Comparison of ENCODE assay signal across 25 mouse cellular contexts in the genomic region with DNA sequence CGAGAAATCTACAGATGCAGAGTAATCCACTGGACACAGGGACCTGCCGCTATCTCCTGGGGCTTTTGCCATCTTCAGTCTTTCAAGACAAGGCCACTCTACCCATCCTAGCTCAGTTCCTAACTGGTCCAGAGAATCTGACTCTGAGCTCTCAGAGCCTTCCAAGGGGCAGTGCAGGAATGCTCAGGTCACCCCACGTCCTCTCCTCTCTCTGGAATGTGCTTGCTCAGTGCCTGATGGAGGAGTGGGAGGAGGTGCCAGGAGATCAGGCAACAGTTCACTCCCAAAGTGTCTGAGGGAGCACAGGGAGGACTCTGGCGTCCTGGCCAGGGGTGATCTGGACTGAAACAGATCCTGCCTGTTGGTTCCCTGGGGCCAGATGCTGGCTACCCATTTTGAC. TPM values are rescaled to one million over a fixed set of nuclear protein-coding genes. Genes with fewer than 3 reads are reported as not detected.
A peak's percentile ranks its signal among the peaks of the same experiment; 100 is the strongest.
DNase-seq lines count a peak whose midpoint lies in the region; ATAC-seq lines count a peak whose summit lies in the region.
"Had no signal": no experiment of that assay in that cellular context is flagged by ENCODE, and none has a peak within 500 bp of the region (broad histone marks: within the 10 kb centered on the region; RNA-seq: fewer than 3 reads in every experiment).

No protein-coding gene starts in this region.

- H3K4me1 ChIP-seq in kidney, embryonic 15.5 days: peaks cover 4% of the 10 kb centered on the region; the same call in 1 of the 2 replicates
- peaks cover 6% of the 10 kb centered on the region; the same call in 1 of the 2 replicates for H3K4me1 ChIP-seq in lung, embryonic 16.5 days (replicated peaks; ENCODE audit: control insufficient read depth, insufficient read depth, low read length)
- H3K4me1 ChIP-seq in liver, embryonic 12.5 days: no peaks in the 10 kb centered on the region
- H3K4me1 ChIP-seq: embryonic facial prominence, embryonic 15.5 days; hindbrain, embryonic 13.5 days had no signal

- H3K27me3 ChIP-seq in kidney, embryonic 15.5 days: no peaks in the 10 kb centered on the region
- H3K27me3 ChIP-seq in lung, embryonic 16.5 days (ENCODE audit: control insufficient read depth, insufficient read depth, low read depth, low read length): no peaks in the 10 kb centered on the region
- peaks cover 6% of the 10 kb centered on the region for H3K27me3 ChIP-seq in liver, embryonic 12.5 days (replicated peaks)
- H3K27me3 ChIP-seq: embryonic facial prominence, embryonic 15.5 days; hindbrain, embryonic 13.5 days had no signal

- no peaks in the 10 kb centered on the region for H3K36me3 ChIP-seq in kidney, embryonic 15.5 days
- H3K36me3 ChIP-seq in lung, embryonic 16.5 days (ENCODE audit: control insufficient read depth, insufficient read depth, low read length): no peaks in the 10 kb centered on the region
- no peaks in the 10 kb centered on the region for H3K36me3 ChIP-seq in liver, embryonic 12.5 days
- H3K36me3 ChIP-seq: embryonic facial prominence, embryonic 15.5 days; forebrain, embryonic 10.5 days; heart, embryonic 10.5 days; hindbrain, embryonic 13.5 days had no signal

- H3K4me3 ChIP-seq in kidney, embryonic 15.5 days (replicated peaks): no peak overlapping the region
- H3K4me3 ChIP-seq in lung, embryonic 16.5 days (ENCODE audit: low read length): no peak overlapping the region
- no peak overlapping the region for H3K4me3 ChIP-seq in liver, embryonic 12.5 days
- H3K4me3 ChIP-seq: embryonic facial prominence, embryonic 15.5 days; erythroblast, embryonic 14.5 days; forebrain, embryonic 10.5 days; heart, embryonic 10.5 days; hindbrain, embryonic 13.5 days had no signal

- no peak overlapping the region for H3K4me2 ChIP-seq in kidney, embryonic 15.5 days
- H3K4me2 ChIP-seq in lung, embryonic 16.5 days (ENCODE audit: low read depth, low read length): no peak overlapping the region
- no peak overlapping the region for H3K4me2 ChIP-seq in liver, embryonic 12.5 days
- H3K4me2 ChIP-seq: embryonic facial prominence, embryonic 15.5 days; hindbrain, embryonic 13.5 days had no signal

- H3K9me3 ChIP-seq in kidney, embryonic 15.5 days (replicated peaks): no peaks in the 10 kb centered on the region
- H3K9me3 ChIP-seq in lung, embryonic 16.5 days (ENCODE audit: control insufficient read depth, low read length): no peaks in the 10 kb centered on the region
- no peaks in the 10 kb centered on the region for H3K9me3 ChIP-seq in liver, embryonic 12.5 days (replicated peaks)
- H3K9me3 ChIP-seq: embryonic facial prominence, embryonic 15.5 days; forebrain, embryonic 10.5 days; heart, embryonic 10.5 days; hindbrain, embryonic 13.5 days had no signal

- no peak overlapping the region for H3K9ac ChIP-seq in kidney, embryonic 15.5 days
- H3K9ac ChIP-seq in lung, embryonic 16.5 days (ENCODE audit: low read length): no peak overlapping the region
- H3K9ac ChIP-seq in liver, embryonic 12.5 days: no peak overlapping the region
- H3K9ac ChIP-seq: embryonic facial prominence, embryonic 15.5 days; hindbrain, embryonic 13.5 days had no signal

- 0 out of 2 replicates have a peak, but pooled peaks have one; percentile 40 for ATAC-seq in kidney, embryonic 15.5 days (replicated peaks; ENCODE audit: low FRiP score)
- ATAC-seq in lung, embryonic 16.5 days (ENCODE audit: low read depth): peak; percentile 36; the same call in 1 of the 2 replicates
- no peak for ATAC-seq in liver, embryonic 12.5 days
- ATAC-seq: forebrain, embryonic 14.5 days had no signal

- DNase-seq in adrenal gland, postnatal 14 days: peak; percentile 0
- DNase-seq in adrenal gland, postnatal 36 days: no peak
- DNase-seq in kidney, adult 11 months: no peak
- DNase-seq in lung, postnatal 25 days (ENCODE audit: low spot score): no peak
- peak; percentile 10 for DNase-seq in yolk sac, embryonic 10.5 days (ENCODE audit: low spot score)
- DNase-seq: adrenal gland, adult 2 months; cerebellum, adult 11 months; cerebellum, adult 8-10 months; cerebellum, postnatal 14 days; embryo, embryonic 11 days; gastrocnemius, postnatal 10 days; heart, postnatal 10 days; heart, postnatal 4 days had no signal

- no peak overlapping the region for H3K27ac ChIP-seq in kidney, embryonic 15.5 days
- H3K27ac ChIP-seq in lung, embryonic 16.5 days (ENCODE audit: low read length): no peak overlapping the region
- H3K27ac ChIP-seq in liver, embryonic 12.5 days: no peak overlapping the region
- H3K27ac ChIP-seq: embryonic facial prominence, embryonic 15.5 days; forebrain, embryonic 10.5 days; heart, embryonic 10.5 days; hindbrain, embryonic 13.5 days had no signal

- WGBS in kidney, embryonic 15.5 days: 58% methylated on average over 4 of the region's 4 CpGs
- 40% methylated on average over 4 of the region's 4 CpGs for WGBS in lung, embryonic 16.5 days
- WGBS in liver, embryonic 12.5 days (ENCODE audit: insufficient replicate concordance): 40% methylated on average over 4 of the region's 4 CpGs

RNA-seq across cellular contexts. Expression of a gene that starts 45.0 kb away (rescaled TPM):
- 0.30 and 0.83 TPM in 2 replicates for total RNA-seq in adrenal gland, postnatal 14 days (2021)
- under 1 TPM; 0.30 to 0.53 TPM for total RNA-seq in adrenal gland, postnatal 36 days (2021)
- polyA plus RNA-seq in kidney, embryonic 15.5 days (2015; fragmentation: Nextera tagmentation; extraction: Ambion mirVana): 0.40 and 0.41 TPM in 2 replicates
- not detected in 2 replicates for polyA plus RNA-seq in lung, embryonic 16.5 days (2015; fragmentation: Nextera tagmentation; extraction: Ambion mirVana)
- 0.06 TPM in 1 of 2 replicates, not detected in the other for polyA plus RNA-seq in liver, embryonic 12.5 days (2016; fragmentation: Nextera tagmentation; extraction: Ambion mirVana)
- total RNA-seq: common myeloid progenitor, adult 5-6 weeks; MEL had no signal
- polyA plus RNA-seq: C2C12; erythroblast, embryonic 14.5 days; forebrain, embryonic 10.5 days had no signal

Comparison
In these comparisons a context has a peak if more than half of its experiments do, and no peak if none do; other contexts are left out.
1. DNase-seq: peak in adrenal gland, postnatal 14 days (single experiment) and yolk sac, embryonic 10.5 days (single experiment); none in adrenal gland, postnatal 36 days (0 of 2), kidney, adult 11 months (single experiment) and lung, postnatal 25 days (single experiment).